Mouse (Mus musculus) MEL-GATA-1-ER (cell line): ENCODE measurements around the gene Calm2.

Experiments
- DNase-seq: peaks from one replicate; pipeline ENCODE4 v3.0.0-alpha.2; 2012; ENCODE audit warnings: low read depth; ENCODE audit errors: extremely low read depth

Calm2 gene

GRCm38 (mm10) chr17:87403462-87403861 lies 43.3 kb downstream of the Calm2 start:
- DNase-seq, result no peak

DNA sequence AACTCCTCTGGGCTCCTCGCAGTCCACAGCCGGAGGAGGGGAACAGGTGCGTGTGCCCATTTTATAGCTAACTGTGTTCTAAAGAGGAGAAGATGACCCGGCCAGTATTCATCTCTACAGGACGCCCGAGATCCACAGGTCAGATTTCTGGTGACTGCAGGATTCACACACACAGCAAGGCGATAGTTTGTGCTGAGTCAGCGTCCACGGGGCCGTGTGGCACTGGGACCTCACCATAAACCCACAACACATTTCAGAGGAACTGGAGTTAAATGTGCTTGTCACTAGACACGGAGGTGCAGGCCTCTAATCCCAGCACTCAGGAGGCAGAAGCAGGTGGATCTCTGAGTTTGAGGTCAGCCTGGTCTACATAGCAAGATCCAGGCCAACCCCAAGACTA lies 44.3 kb downstream of the Calm2 start:
- no peak for DNase-seq

GRCm38 (mm10) chr17:87397088-87397487 lies 49.6 kb downstream of the Calm2 start:
- DNase-seq, result no peak

DNA sequence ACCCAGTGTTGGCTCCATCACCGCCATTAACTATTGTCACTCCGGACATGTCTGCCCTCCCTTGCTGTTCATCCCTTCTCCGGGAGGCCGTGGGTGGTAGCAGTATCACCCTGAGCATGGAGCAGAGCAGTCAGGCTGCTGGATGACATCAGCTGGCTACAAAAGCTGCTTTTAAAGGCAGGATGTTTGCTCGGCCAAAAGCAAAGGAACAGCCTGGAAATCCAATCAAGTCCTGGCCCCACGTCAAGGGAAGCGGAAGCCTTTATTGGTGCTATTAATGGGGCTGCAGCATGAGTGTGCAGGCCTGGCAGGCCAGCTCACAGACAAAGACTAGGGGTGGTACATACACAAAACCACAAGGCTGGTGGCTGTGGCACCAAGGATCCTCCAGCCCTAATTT lies 55.5 kb downstream of the Calm2 start:
- no peak for DNase-seq

DNA sequence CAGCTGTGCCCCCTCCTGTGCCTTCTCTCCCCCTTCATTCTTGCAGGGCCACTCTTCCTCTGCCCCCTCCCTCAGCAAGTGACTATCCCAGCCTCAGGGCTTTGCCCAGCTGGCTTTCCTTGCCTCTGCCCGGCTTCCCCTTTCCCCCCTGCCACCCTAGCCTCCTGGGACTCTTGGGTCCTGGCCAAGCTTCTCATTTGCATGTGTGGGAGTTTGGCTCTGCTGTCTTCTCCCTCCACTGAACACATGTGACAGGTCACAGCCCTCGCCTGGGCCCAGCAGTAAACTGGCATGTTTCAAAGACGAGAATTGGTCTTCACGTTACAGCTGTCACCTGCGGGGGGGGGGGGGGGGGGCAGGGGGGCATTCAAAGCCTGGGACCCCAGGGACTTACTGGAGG lies 59.7 kb downstream of the Calm2 start:
- no peak for DNase-seq

- DNase-seq, result no peak
Measured at GRCm38 (mm10) chr17:87385835-87386234, 60.9 kb downstream of the Calm2 start.
